Mouse (Mus musculus) megakaryocyte, embryonic 14.5 days (primary cell): ENCODE measurements around the gene Olfr60.

ENCODE experiments used
- FLI1 ChIP-seq: IDR thresholded peaks from 2 replicates; pipeline ENCODE4 v1.6.1; 2012; ENCODE audit warnings: low read length, inconsistent platforms, mixed read lengths
- GATA1 ChIP-seq: IDR thresholded peaks from 3 replicates; pipeline ENCODE4 v1.6.1; 2012; ENCODE audit warnings: mixed read lengths, low read length, inconsistent platforms, borderline replicate concordance

- TF ChIP-seq GATA1 (no peak), FLI1 (no peak)
Measured at GRCm38 (mm10) chr7:140295746-140296145, 65.7 kb downstream of the Olfr60 start.
